Mouse (Mus musculus) adrenal gland, postnatal 10 days (tissue): ENCODE results near the gene Ltbp3. TPM values are rescaled to one million over a fixed set of nuclear protein-coding genes. Genes with fewer than 3 reads are reported as not detected.

Source experiments
- DNase-seq: peaks from one replicate; pipeline ENCODE4 v3.0.0; 2021; ENCODE audit warnings: mixed read lengths
- total RNA-seq, 2 experiments: library from RNA; stranded (reverse); gene quantifications; 2 replicates each; pipeline ENCODE4 v1.2.3; 2021

Ltbp3 gene
- total RNA-seq, 2 experiments from 2014 or later = 185 to 250 TPM

DNA sequence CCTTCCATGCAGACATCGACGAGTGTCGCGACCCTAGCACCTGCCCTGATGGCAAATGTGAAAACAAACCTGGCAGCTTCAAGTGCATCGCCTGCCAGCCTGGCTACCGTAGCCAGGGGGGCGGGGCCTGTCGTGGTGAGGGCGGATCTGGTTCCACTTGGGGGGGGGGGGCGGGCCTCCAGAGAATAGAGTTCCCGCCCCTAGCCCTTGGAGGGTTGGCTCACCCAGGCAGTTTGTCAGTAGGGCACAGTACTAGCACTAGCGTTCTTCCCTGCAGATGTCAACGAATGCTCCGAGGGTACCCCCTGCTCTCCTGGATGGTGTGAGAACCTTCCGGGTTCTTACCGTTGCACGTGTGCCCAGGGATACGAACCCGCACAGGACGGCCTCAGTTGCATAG, 11.0 kb downstream of the Ltbp3 start:
- peak; percentile 85 for DNase-seq

DNA sequence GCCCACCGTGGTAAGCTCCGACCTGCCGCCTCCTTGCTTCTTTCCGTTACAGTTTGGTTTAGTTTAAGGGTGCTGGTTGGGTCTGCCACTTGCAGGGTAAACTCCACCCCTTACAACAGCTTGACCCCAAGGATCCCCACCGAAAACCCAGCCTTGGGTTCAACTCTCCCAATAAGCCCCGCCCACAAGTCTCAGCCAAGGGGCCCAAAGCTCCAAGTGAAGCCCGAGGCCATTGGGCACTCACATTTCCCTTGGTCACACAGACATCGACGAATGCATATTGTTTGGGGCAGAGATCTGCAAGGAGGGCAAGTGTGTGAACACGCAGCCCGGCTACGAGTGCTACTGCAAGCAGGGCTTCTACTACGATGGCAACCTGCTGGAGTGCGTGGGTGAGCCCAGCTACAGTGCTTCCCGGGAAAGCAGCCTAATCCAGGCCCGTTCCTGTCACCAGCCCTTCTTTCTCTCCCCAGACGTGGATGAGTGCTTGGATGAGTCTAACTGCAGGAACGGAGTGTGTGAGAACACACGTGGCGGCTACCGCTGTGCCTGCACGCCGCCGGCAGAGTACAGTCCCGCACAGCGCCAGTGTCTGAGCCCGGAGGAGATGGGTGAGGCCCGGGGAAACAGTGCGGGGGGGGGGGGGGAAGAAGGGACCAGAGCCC, 15.7 kb downstream of the Ltbp3 start:
- DNase-seq = no peak

GRCm38 (mm10) chr19:5756991-5757636, 16.4 kb downstream of the Ltbp3 start:
- DNase-seq = no peak

DNA sequence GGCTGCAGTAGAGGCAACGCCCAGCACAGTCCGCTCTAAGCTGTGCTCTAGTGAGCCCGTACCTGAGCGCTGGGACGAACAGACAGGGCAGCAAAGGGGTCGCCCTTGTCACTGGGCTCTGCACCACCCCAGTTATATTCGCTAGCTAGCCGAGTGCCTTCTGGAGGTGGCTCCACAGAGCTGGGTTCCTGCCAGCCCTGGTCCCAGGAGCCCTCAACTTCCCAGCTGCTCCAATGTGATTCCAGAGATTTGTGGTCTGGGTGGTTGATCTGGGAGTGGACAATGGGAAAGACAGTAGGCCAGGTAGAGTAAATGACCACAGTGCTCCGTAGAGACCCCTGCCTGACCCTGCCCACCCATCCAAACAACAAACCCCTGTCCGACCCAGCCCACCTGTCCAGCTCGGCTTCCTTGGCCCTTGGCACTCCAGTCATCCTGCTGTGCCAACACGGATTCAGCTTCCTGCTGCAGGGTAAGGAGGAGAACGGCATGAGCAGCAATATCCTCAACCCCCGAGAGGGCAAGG, 18.2 kb downstream of the Ltbp3 start:
- peak; percentile 66 for DNase-seq

DNA sequence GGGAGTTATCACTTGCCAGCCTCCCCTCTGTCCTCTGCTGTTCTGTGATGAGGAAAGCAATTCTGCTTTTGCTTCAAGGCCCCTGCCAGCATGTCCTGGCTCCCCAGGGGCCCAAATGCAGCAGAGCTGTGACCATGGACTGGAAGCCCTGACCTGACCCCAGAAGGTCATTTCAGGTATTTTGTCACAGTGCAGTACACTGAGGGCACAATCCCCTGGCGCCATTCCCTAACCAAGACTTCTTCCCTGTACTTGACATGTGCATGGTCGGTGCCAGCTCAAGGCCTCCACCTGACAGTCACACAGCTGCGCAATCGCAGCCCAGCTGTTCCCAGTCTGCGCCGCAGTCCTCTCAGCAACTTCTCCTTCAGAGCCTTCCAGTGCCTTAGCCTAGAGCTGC, 22.5 kb downstream of the Ltbp3 start:
- DNase-seq = peak; percentile 71

DNA sequence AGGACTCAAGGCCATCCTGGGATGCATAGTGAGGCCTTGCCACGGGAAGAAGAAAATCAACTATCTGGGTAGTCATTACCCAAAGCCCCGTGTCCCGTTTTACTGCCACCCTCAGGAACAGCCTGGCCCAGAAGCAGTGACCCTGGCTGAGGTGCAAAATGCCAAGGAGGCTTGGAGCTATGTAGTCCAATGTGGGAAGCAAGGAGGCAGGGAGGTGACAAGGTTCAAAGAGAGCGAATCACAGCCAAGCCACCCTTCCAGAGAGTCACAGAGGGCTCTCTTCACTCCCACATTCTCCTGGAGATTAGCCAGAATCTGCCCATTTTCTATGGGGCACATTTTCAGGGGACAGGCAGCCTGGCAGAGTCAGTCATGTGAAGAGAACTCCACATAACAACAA, 26.6 kb downstream of the Ltbp3 start:
- no peak for DNase-seq

- DNase-seq = no peak
Observed at GRCm38 (mm10) chr19:5770311-5770710, 29.6 kb downstream of the Ltbp3 start.

DNA sequence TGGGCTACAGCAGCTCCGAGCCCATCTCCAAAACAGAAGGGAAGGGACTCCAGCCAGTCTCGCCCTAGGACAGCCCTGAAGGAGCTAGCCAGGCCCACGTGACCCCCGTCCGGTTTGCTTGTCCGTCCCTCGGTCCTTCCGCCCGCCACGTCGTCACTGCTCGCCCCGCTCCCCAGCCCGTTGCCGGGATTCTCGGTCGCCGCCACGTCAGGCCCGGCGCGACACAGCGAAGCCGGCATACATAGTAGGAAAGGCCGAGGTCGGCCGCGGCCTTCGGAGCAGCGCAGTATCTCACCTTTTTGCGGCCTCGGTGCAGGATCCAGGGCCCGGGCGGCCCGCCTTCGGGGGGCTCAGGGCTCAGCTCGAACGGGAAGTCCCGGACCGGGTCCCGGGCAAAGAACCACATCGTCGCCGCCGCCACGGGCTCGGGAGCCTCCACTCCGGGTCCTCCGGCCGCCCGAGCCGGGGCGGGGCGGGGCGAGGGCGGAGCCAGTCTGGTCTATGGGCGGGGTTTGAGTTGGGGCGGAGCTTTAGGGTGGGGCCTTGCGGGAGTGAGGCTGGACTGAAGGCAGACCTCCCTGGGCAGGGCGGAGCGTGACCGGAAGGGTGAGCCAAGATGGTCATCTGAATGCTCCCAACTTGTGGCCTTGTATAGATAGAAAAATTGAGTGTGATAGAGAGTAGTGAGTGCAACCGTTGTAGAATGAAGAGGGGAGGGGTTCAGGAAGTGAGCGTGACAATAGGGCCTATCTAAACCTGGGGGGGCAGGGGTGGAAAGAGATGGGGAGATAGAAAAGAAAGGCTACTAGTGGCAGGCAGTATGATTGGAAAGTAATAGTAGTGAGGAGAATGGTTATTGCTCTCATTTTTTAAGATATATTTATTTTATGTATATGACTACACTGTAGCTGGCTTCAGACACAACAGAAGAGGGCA, 30.5 kb downstream of the Ltbp3 start, which contains the start of gene Scyl1:
Scyl1 (minus strand) TSS at position 495 of the 936 bp plus-strand sequence.
- DNase-seq = peak; percentile 99

GRCm38 (mm10) chr19:5777387-5778032, 36.8 kb downstream of the Ltbp3 start:
- no peak for DNase-seq

GRCm38 (mm10) chr19:5778312-5778711, 37.6 kb downstream of the Ltbp3 start:
- DNase-seq = no peak

GRCm38 (mm10) chr19:5780203-5780602, 39.5 kb downstream of the Ltbp3 start:
- no peak for DNase-seq

DNA sequence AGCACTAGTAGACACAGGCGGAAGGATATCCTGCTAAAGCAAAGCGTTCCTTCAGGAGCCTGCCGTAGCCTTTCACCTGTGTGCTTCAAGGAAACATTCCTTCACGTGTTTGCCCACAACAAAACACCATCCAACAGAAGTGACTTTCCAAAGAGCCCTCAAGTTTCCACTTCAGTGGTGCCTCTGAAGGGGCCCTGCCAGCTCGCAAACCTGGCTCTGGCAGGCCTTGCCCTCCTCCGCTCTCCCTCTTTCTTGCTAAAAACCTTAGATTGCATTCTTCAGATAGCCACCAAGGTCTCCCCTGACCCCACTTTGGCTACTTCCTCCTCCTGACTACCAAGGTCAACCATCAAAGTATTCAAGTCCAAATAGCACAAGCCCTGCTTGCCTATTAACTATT, 40.8 kb downstream of the Ltbp3 start:
- no peak for DNase-seq

DNA sequence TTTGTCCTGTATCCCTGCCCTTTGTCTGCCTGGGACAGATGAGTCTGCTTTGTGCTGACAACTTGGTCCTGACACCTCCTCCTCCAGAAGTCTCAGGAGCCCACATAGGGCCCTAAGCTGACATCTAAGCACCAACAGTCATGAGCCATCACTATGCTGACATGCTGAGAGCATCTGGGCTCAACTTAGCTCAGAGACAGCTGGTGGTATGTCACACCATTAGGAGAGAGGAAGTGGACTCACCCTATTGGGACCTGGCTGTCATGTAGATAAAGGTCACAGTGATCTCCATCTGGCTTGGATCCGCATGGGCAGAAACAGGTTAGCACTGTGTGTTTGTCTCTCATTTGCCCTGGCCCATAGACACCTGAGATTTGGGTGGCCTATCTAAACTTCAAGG, 41.4 kb downstream of the Ltbp3 start:
- no peak for DNase-seq

GRCm38 (mm10) chr19:5784958-5785577, 44.4 kb downstream of the Ltbp3 start:
- no peak for DNase-seq

- peak; percentile 93 for DNase-seq
Observed at GRCm38 (mm10) chr19:5786441-5787114, 45.9 kb downstream of the Ltbp3 start.

DNA sequence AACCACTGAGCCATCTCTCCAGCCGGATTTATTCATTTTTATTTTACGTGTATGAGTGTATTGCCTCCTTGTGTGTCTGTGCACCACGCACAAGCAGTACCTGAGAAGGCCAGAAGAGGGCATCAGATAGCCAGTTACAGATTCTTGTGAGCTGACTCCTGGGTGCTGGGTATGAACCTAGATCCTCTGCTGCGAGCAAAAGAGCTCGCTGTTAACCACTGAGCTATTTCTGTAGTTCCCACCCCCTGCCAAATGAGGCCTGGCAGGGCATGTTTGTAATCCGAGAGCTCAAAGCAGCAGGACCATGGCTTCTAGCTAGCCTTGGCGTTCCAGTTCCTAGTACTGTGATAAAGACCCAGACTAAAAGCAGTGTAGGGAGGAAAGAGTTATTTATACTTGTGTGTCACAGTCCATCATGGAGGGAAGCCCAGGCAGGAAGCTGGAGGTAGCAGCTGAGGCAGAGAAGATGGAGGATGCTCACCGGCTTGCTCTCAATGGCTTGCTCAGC, 46.5 kb downstream of the Ltbp3 start:
- peak; percentile 89 for DNase-seq

DNA sequence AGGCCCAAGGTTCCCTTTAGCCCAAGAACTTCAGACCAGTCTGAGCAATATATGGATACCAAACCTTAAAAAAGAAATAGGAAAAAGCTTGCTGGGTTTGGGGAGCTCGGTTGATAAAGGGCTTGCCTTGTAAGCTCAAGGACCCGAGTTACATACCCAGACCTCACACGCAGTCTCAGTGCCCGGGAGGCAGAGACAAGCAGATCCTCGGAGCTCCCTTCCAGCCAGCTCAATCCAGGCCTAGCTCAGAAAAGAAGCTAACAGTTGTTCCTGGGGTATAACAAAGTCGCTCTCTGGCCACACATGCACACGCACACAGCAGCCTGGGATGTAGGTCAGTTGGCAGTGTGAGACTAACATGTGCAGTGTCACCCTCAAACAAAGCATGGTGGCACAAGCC, 47.2 kb downstream of the Ltbp3 start:
- DNase-seq = no peak

GRCm38 (mm10) chr19:5788620-5789019, 47.9 kb downstream of the Ltbp3 start:
- no peak for DNase-seq

- no peak for DNase-seq
Observed at GRCm38 (mm10) chr19:5789066-5789465, 48.4 kb downstream of the Ltbp3 start.

DNA sequence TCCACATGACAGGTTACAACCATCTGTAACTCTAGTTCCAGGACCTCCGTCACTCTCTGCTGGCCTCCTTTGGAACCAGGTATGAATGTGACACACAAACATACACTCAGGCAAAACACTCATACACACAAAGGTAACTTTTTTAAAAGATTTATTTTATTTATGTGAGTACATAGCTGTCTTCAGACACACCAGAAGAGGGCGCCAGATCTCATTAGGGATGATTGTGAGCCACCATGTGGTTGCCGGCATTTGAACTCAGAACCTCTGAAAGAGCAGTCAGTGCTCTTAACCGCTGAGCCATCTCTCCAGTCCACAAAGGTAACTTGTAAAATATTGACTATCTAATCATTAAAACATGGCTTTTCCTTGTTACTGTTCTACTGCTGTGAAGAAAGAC, 50.6 kb downstream of the Ltbp3 start:
- no peak for DNase-seq

GRCm38 (mm10) chr19:5793116-5793515, 52.4 kb downstream of the Ltbp3 start:
- peak; percentile 62 for DNase-seq
